9 mouse cellular contexts compared by ENCODE assay signal in the genomic region with DNA sequence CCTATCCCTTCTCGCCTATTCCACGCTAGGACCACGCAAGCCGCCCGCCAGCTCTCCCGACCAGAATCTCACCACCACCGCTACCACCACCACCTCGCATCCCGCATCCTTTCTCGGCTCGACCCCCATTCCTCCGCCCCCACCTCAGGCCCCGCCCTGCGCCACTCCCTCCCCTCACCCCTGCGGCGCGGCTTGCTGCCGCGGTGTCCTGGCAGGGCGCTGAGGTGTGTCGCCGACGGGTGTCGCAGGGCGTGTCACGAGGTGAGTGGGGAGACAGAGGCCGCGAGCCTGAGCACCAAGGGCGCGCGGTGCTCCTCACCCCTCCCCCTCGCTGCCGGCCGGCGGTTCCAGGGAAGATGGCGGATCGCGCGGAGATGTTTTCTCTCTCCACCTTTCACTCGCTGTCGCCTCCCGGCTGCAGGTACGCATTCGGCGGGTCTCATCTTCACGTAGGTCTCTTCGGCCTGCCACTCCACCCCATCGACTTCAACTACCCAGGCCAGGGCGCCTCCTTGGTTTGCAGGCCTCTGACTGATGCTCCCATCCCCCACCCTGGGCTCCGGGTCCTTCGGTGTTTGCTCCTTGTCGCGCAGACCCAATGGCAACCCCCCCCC. TPM values are rescaled to one million over a fixed set of nuclear protein-coding genes. Genes with fewer than 3 reads are reported as not detected.
DNase-seq lines count a peak whose midpoint lies in the region; ATAC-seq and TF ChIP-seq lines count a peak whose summit lies in the region.
"Had no signal": no experiment of that assay in that cellular context is flagged by ENCODE, and none has a peak within 500 bp of the region (broad histone marks: within the 10 kb centered on the region; RNA-seq: fewer than 3 reads in every experiment).

A gene (plus strand): TSS at position 49 of the 614 bp plus-strand sequence.

- H3K9ac ChIP-seq in heart, adult 2 months (ENCODE audit: low read depth, low read length) = no peak within 1 kb of the TSS
- no peak within 1 kb of the TSS for H3K9ac ChIP-seq in intestine, embryonic 14.5 days (ENCODE audit: low read length)
- peak within 1 kb of the TSS; percentile 43 for H3K9ac ChIP-seq in stomach, embryonic 16.5 days (ENCODE audit: low read length)

- peak within 1 kb of the TSS; percentile 14; the same call in 1 of the 2 replicates for H3K4me3 ChIP-seq in heart, adult 2 months
- peak within 1 kb of the TSS; percentile 77 for H3K4me3 ChIP-seq in embryonic facial prominence, embryonic 10.5 days
- H3K4me3 ChIP-seq in intestine, embryonic 14.5 days (ENCODE audit: low read depth, low read length) = peak within 1 kb of the TSS; percentile 38
- H3K4me3 ChIP-seq in midbrain, embryonic 10.5 days = peak within 1 kb of the TSS; percentile 85
- H3K4me3 ChIP-seq in stomach, embryonic 16.5 days (replicated peaks; ENCODE audit: low read length) = peak within 1 kb of the TSS; percentile 45

- peak; percentile 57 for ATAC-seq in intestine, embryonic 14.5 days (replicated peaks; ENCODE audit: low FRiP score, low TSS enrichment, low read depth)
- 0 out of 2 replicates have a peak, but pooled peaks have one; percentile 15 for ATAC-seq in stomach, embryonic 16.5 days (ENCODE audit: insufficient read depth, low FRiP score)

- peaks cover 6% of the 10 kb centered on the region; the same call in 1 of the 2 replicates for H3K27me3 ChIP-seq in heart, adult 2 months (ENCODE audit: control insufficient read depth, insufficient read depth, low read length)
- H3K27me3 ChIP-seq in embryonic facial prominence, embryonic 10.5 days (replicated peaks; ENCODE audit: low read depth, poor library complexity, severe bottlenecking) = peaks cover 45% of the 10 kb centered on the region
- peaks cover 13% of the 10 kb centered on the region for H3K27me3 ChIP-seq in intestine, embryonic 14.5 days (replicated peaks; ENCODE audit: control insufficient read depth, insufficient read depth, low read length)
- peaks cover 29% of the 10 kb centered on the region for H3K27me3 ChIP-seq in midbrain, embryonic 10.5 days (ENCODE audit: low read depth, poor library complexity, severe bottlenecking)
- H3K27me3 ChIP-seq in stomach, embryonic 16.5 days (ENCODE audit: control insufficient read depth, insufficient read depth, low read length) = peaks cover 11% of the 10 kb centered on the region

- peak within 1 kb of the TSS; percentile 66 for H3K4me2 ChIP-seq in intestine, embryonic 14.5 days (ENCODE audit: low read length)
- H3K4me2 ChIP-seq in stomach, embryonic 16.5 days (ENCODE audit: low read depth, low read length) = peak within 1 kb of the TSS; percentile 79

- H3K4me1 ChIP-seq in heart, adult 2 months (ENCODE audit: control insufficient read depth, insufficient read depth, low read length) = no peaks in the 10 kb centered on the region
- H3K4me1 ChIP-seq in embryonic facial prominence, embryonic 10.5 days = peaks cover 20% of the 10 kb centered on the region
- H3K4me1 ChIP-seq in intestine, embryonic 14.5 days (replicated peaks; ENCODE audit: control insufficient read depth, insufficient read depth, low read length) = 0 out of 2 replicates have a peak, but pooled peaks cover 3% of the 10 kb centered on the region
- H3K4me1 ChIP-seq in midbrain, embryonic 10.5 days = peaks cover 28% of the 10 kb centered on the region
- H3K4me1 ChIP-seq in stomach, embryonic 16.5 days (ENCODE audit: control insufficient read depth, insufficient read depth, low read length) = no peaks in the 10 kb centered on the region; the same call in 1 of the 2 replicates

- H3K79me2 ChIP-seq in heart, adult 2 months (replicated peaks; ENCODE audit: control insufficient read depth, insufficient read depth, low read length) = no peaks in the 10 kb centered on the region

- no peak for TF ChIP-seq EP300 in heart, adult 2 months (IDR thresholded peaks at IDR 0.05; ENCODE audit: insufficient read depth, low read depth, low read length)

- no peak within 1 kb of the TSS for H3K27ac ChIP-seq in heart, adult 2 months
- peak within 1 kb of the TSS; percentile 83 for H3K27ac ChIP-seq in embryonic facial prominence, embryonic 10.5 days (replicated peaks)
- H3K27ac ChIP-seq in intestine, embryonic 14.5 days (ENCODE audit: low read depth) = no peak within 1 kb of the TSS
- H3K27ac ChIP-seq in midbrain, embryonic 10.5 days (replicated peaks) = peak within 1 kb of the TSS; percentile 93
- H3K27ac ChIP-seq in stomach, embryonic 16.5 days (ENCODE audit: low read length) = no peak within 1 kb of the TSS

- intact Hi-C loops in heart, adult 2 months (cut with DNase I) = no loop called here

- no peak for TF ChIP-seq CTCF in heart, adult 2 months (IDR thresholded peaks at IDR 0.05)

- 1% methylated on average over 53 of the region's 53 CpGs for WGBS in heart, adult 2 months
- WGBS in embryonic facial prominence, embryonic 10.5 days = under 1% methylated on average over 53 of the region's 53 CpGs
- under 1% methylated on average over 52 of the region's 53 CpGs for WGBS in intestine, embryonic 14.5 days
- WGBS in midbrain, embryonic 10.5 days = under 1% methylated on average over 53 of the region's 53 CpGs
- 2% methylated on average over 51 of the region's 53 CpGs for WGBS in stomach, embryonic 16.5 days

- no peak for DNase-seq in heart, adult 2 months
- DNase-seq in heart, adult 9 months (ENCODE audit: low spot score in 2 of 2) = no peak
- peak; percentile 75 for DNase-seq in MN1 (ENCODE audit: low spot score)
- DNase-seq in embryonic facial prominence, embryonic 10.5 days (ENCODE audit: low spot score) = peak; percentile 45
- DNase-seq in intestine, embryonic 14.5 days (ENCODE audit: low spot score) = no peak
- DNase-seq in midbrain, embryonic 10.5 days (ENCODE audit: low spot score) = peak; percentile 62
- DNase-seq in spleen, postnatal 14 days (ENCODE audit: low spot score in 2 of 2) = no peak

- no peaks in the 10 kb centered on the region for H3K36me3 ChIP-seq in heart, adult 2 months (ENCODE audit: control insufficient read depth, insufficient read depth, low read length)
- H3K36me3 ChIP-seq in embryonic facial prominence, embryonic 10.5 days (replicated peaks) = peaks cover 18% of the 10 kb centered on the region
- no peaks in the 10 kb centered on the region for H3K36me3 ChIP-seq in intestine, embryonic 14.5 days (ENCODE audit: control insufficient read depth, insufficient read depth, low read length)
- peaks cover 28% of the 10 kb centered on the region for H3K36me3 ChIP-seq in midbrain, embryonic 10.5 days
- H3K36me3 ChIP-seq in stomach, embryonic 16.5 days (ENCODE audit: control insufficient read depth, insufficient read depth, low read length) = no peaks in the 10 kb centered on the region

- no peaks in the 10 kb centered on the region for H3K9me3 ChIP-seq in embryonic facial prominence, embryonic 10.5 days
- no peaks in the 10 kb centered on the region for H3K9me3 ChIP-seq in intestine, embryonic 14.5 days (ENCODE audit: control insufficient read depth, low read length)
- no peaks in the 10 kb centered on the region for H3K9me3 ChIP-seq in midbrain, embryonic 10.5 days (replicated peaks)
- H3K9me3 ChIP-seq in stomach, embryonic 16.5 days (replicated peaks; ENCODE audit: control insufficient read depth, low read length) = no peaks in the 10 kb centered on the region

- TF ChIP-seq POLR2A in heart, adult 2 months (IDR thresholded peaks at IDR 0.05; ENCODE audit: insufficient read depth, low read depth, low read length) = no peak

RNA-seq across cellular contexts. Expression of the gene that starts here (rescaled TPM):
- total RNA-seq in heart, adult 2 months (2021) = under 1 TPM in 1 of 2 experiments, not detected in 1; 0.16 TPM
- 0.18 and 0.29 TPM in 2 replicates for polyA plus RNA-seq in heart, adult 2 months (2012; rRNA removed)
- polyA plus RNA-seq in embryonic facial prominence, embryonic 10.5 days (2016; fragmentation: Nextera tagmentation; extraction: Ambion mirVana) = 9.2 and 9.7 TPM in 2 replicates
- 5.1 TPM in 2 replicates for polyA plus RNA-seq in intestine, embryonic 14.5 days (2014; fragmentation: Nextera tagmentation; extraction: Ambion mirVana)
- polyA plus RNA-seq in midbrain, embryonic 10.5 days (2016; fragmentation: Nextera tagmentation; extraction: Ambion mirVana) = 26.4 and 38.3 TPM in 2 replicates
- polyA plus RNA-seq in stomach, embryonic 16.5 days (2015; fragmentation: Nextera tagmentation; extraction: Ambion mirVana) = 3.7 and 3.9 TPM in 2 replicates
- total RNA-seq: hematopoietic stem cell, adult 5-6 weeks had no signal

Comparison
In these comparisons a context has a peak if more than half of its experiments do, and no peak if none do; other contexts are left out.
1. DNase-seq: peak in MN1 (single experiment), embryonic facial prominence, embryonic 10.5 days (single experiment) and midbrain, embryonic 10.5 days (single experiment); none in heart, adult 2 months (0 of 2), heart, adult 9 months (0 of 2), intestine, embryonic 14.5 days (single experiment) and spleen, postnatal 14 days (0 of 2).
2. H3K27ac ChIP-seq: peak in embryonic facial prominence, embryonic 10.5 days (single experiment) and midbrain, embryonic 10.5 days (single experiment); none in heart, adult 2 months (single experiment), intestine, embryonic 14.5 days (single experiment) and stomach, embryonic 16.5 days (single experiment).
3. H3K4me3 ChIP-seq: peak in every context shown above with its lines; median percentile 85 in midbrain, embryonic 10.5 days; 77 in embryonic facial prominence, embryonic 10.5 days; 45 in stomach, embryonic 16.5 days; 38 in intestine, embryonic 14.5 days; 14 in heart, adult 2 months.